Mouse (Mus musculus): ENCODE measurements around the gene Med21.

Med21 gene

GRCm38 (mm10) chr6:146642276-146643183 lies at the start of gene Med21, which contains the start of gene Tm7sf3:
Med21 (plus strand) TSS chr6:146642547.
Tm7sf3 (minus strand) TSS chr6:146642824.
- DNase-seq (ENCODE audit: low read depth, low spot score) = peak; percentile 98

GRCm38 (mm10) chr6:146602601-146603000 lies 39.7 kb upstream of the Med21 start:
- DNase-seq (ENCODE audit: low read depth, low spot score) = no peak

- DNase-seq (ENCODE audit: low read depth, low spot score) = no peak
Observed at GRCm38 (mm10) chr6:146603651-146604050, 38.7 kb upstream of the Med21 start.

GRCm38 (mm10) chr6:146611385-146611784 lies 31.0 kb upstream of the Med21 start:
- no peak for DNase-seq (ENCODE audit: low read depth, low spot score)

GRCm38 (mm10) chr6:146611897-146612296 lies 30.4 kb upstream of the Med21 start:
- no peak for DNase-seq (ENCODE audit: low read depth, low spot score)

GRCm38 (mm10) chr6:146612736-146613135 lies 29.6 kb upstream of the Med21 start:
- no peak for DNase-seq (ENCODE audit: low read depth, low spot score)

- DNase-seq (ENCODE audit: low read depth, low spot score) = no peak
Observed at GRCm38 (mm10) chr6:146613907-146614306, 28.4 kb upstream of the Med21 start.

- no peak for DNase-seq (ENCODE audit: low read depth, low spot score)
Observed at GRCm38 (mm10) chr6:146614541-146614940, 27.8 kb upstream of the Med21 start.

- no peak for DNase-seq (ENCODE audit: low read depth, low spot score)
Observed at GRCm38 (mm10) chr6:146615891-146616290, 26.5 kb upstream of the Med21 start.

GRCm38 (mm10) chr6:146616670-146617069 lies 25.7 kb upstream of the Med21 start:
- no peak for DNase-seq (ENCODE audit: low read depth, low spot score)

- no peak for DNase-seq (ENCODE audit: low read depth, low spot score)
Observed at GRCm38 (mm10) chr6:146628123-146628522, 14.2 kb upstream of the Med21 start.

GRCm38 (mm10) chr6:146629781-146630756 lies 12.3 kb upstream of the Med21 start:
- DNase-seq (ENCODE audit: low read depth, low spot score) = no peak

GRCm38 (mm10) chr6:146630961-146631360 lies 11.4 kb upstream of the Med21 start:
- no peak for DNase-seq (ENCODE audit: low read depth, low spot score)

GRCm38 (mm10) chr6:146631847-146632246 lies 10.5 kb upstream of the Med21 start:
- no peak for DNase-seq (ENCODE audit: low read depth, low spot score)

GRCm38 (mm10) chr6:146632403-146632802 lies 9.9 kb upstream of the Med21 start:
- DNase-seq (ENCODE audit: low read depth, low spot score) = no peak

GRCm38 (mm10) chr6:146633097-146633496 lies 9.2 kb upstream of the Med21 start:
- no peak for DNase-seq (ENCODE audit: low read depth, low spot score)

GRCm38 (mm10) chr6:146633629-146634014 lies 8.7 kb upstream of the Med21 start:
- no peak for DNase-seq (ENCODE audit: low read depth, low spot score)

GRCm38 (mm10) chr6:146634015-146634722 lies 8.2 kb upstream of the Med21 start:
- DNase-seq (ENCODE audit: low read depth, low spot score) = peak; percentile 90

- DNase-seq (ENCODE audit: low read depth, low spot score) = peak; percentile 30
Observed at GRCm38 (mm10) chr6:146634759-146635606, 7.4 kb upstream of the Med21 start.

GRCm38 (mm10) chr6:146636482-146636881 lies 5.9 kb upstream of the Med21 start:
- no peak for DNase-seq (ENCODE audit: low read depth, low spot score)

Measured in CD4-positive helper T cell, adult 2 months (primary cell).